Mouse (Mus musculus): ENCODE measurements around the gene Zfp319. TPM values are rescaled to one million over a fixed set of nuclear protein-coding genes. Genes with fewer than 3 reads are reported as not detected.

Zfp319 gene
- polyA plus RNA-seq, 1 experiment, result 4.3 TPM

- peaks cover 90% of the 10 kb centered on the region for H3K27me3 ChIP-seq (replicated peaks)
- TF ChIP-seq FLI1 (IDR thresholded peaks at IDR 0.05; ENCODE audit: low read length) (no peak), GATA1 (IDR thresholded peaks at IDR 0.05; ENCODE audit: borderline replicate concordance, low read length) (no peak)
- no peaks in the 10 kb centered on the region for H3K9me3 ChIP-seq
- H3K36me3 ChIP-seq (replicated peaks; ENCODE audit: low read length), result peaks cover 8% of the 10 kb centered on the region
- H3K4me3 ChIP-seq (replicated peaks), result peak within 1 kb of the TSS; percentile 86
- H3K4me1 ChIP-seq, result peaks cover 41% of the 10 kb centered on the region
Measured at GRCm38 (mm10) chr8:95352151-95352870, 20.6 kb upstream of the Zfp319 start, which contains the start of gene Mmp15. Gene Mmp15, plus strand, starts transcription at chr8:95352268.

- peaks cover 81% of the 10 kb centered on the region for H3K27me3 ChIP-seq (replicated peaks)
- TF ChIP-seq GATA1 (IDR thresholded peaks at IDR 0.05; ENCODE audit: borderline replicate concordance, low read length), result no peak
- H3K9me3 ChIP-seq, result no peaks in the 10 kb centered on the region
Measured at GRCm38 (mm10) chr8:95351461-95351860, 19.7 kb upstream of the Zfp319 start.

GRCm38 (mm10) chr8:95348811-95349630, 17.3 kb upstream of the Zfp319 start:
- H3K36me3 ChIP-seq (replicated peaks; ENCODE audit: low read length), result peaks cover 41% of the 10 kb centered on the region
- H3K4me3 ChIP-seq (replicated peaks), result no peak overlapping the region
- H3K27me3 ChIP-seq (replicated peaks), result peaks cover 57% of the 10 kb centered on the region
- TF ChIP-seq FLI1 (IDR thresholded peaks at IDR 0.05; ENCODE audit: low read length), result no peak
- TF ChIP-seq GATA1 (IDR thresholded peaks at IDR 0.05; ENCODE audit: borderline replicate concordance, low read length), result no peak
- no peaks in the 10 kb centered on the region for H3K9me3 ChIP-seq
- peaks cover 36% of the 10 kb centered on the region for H3K4me1 ChIP-seq

More at GRCm38 (mm10) chr8:95351461-95351860, 19.7 kb upstream of the Zfp319 start:
- H3K4me3 ChIP-seq (replicated peaks), result no peak overlapping the region
- H3K4me1 ChIP-seq, result peaks cover 41% of the 10 kb centered on the region
- H3K36me3 ChIP-seq (replicated peaks; ENCODE audit: low read length), result peaks cover 17% of the 10 kb centered on the region

GRCm38 (mm10) chr8:95348356-95348755, 16.6 kb upstream of the Zfp319 start:
- Histone ChIP-seq H3K36me3 (replicated peaks; ENCODE audit: low read length) (peaks cover 48% of the 10 kb centered on the region), H3K9me3 (no peaks in the 10 kb centered on the region), H3K4me1 (peaks cover 35% of the 10 kb centered on the region), H3K4me3 (replicated peaks) (no peak overlapping the region), H3K27me3 (replicated peaks) (peaks cover 50% of the 10 kb centered on the region)
- no peak for TF ChIP-seq GATA1 (IDR thresholded peaks at IDR 0.05; ENCODE audit: borderline replicate concordance, low read length)
- no peak for TF ChIP-seq FLI1 (IDR thresholded peaks at IDR 0.05; ENCODE audit: low read length)

GRCm38 (mm10) chr8:95346643-95347545, 15.1 kb upstream of the Zfp319 start:
- Histone ChIP-seq H3K27me3 (replicated peaks) (peaks cover 36% of the 10 kb centered on the region), H3K36me3 (replicated peaks; ENCODE audit: low read length) (peaks cover 62% of the 10 kb centered on the region), H3K4me3 (replicated peaks) (no peak overlapping the region), H3K4me1 (peaks cover 20% of the 10 kb centered on the region), H3K9me3 (no peaks in the 10 kb centered on the region)
- TF ChIP-seq FLI1 (IDR thresholded peaks at IDR 0.05; ENCODE audit: low read length), result no peak
- no peak for TF ChIP-seq GATA1 (IDR thresholded peaks at IDR 0.05; ENCODE audit: borderline replicate concordance, low read length)

GRCm38 (mm10) chr8:95344668-95345067, 12.9 kb upstream of the Zfp319 start:
- peaks cover 84% of the 10 kb centered on the region for H3K36me3 ChIP-seq (replicated peaks; ENCODE audit: low read length)
- H3K4me1 ChIP-seq, result peaks cover 14% of the 10 kb centered on the region; the same call in 1 of the 2 replicates
- no peaks in the 10 kb centered on the region for H3K9me3 ChIP-seq
- TF ChIP-seq GATA1 (IDR thresholded peaks at IDR 0.05; ENCODE audit: borderline replicate concordance, low read length) (no peak), FLI1 (IDR thresholded peaks at IDR 0.05; ENCODE audit: low read length) (no peak)
- H3K4me3 ChIP-seq (replicated peaks), result no peak overlapping the region
- peaks cover 18% of the 10 kb centered on the region for H3K27me3 ChIP-seq (replicated peaks)

- no peaks in the 10 kb centered on the region for H3K9me3 ChIP-seq
- H3K4me3 ChIP-seq (replicated peaks), result no peak overlapping the region
- H3K36me3 ChIP-seq (replicated peaks; ENCODE audit: low read length), result peaks cover 97% of the 10 kb centered on the region
- H3K4me1 ChIP-seq, result peaks cover 15% of the 10 kb centered on the region
- TF ChIP-seq FLI1 (IDR thresholded peaks at IDR 0.05; ENCODE audit: low read length) (no peak), GATA1 (IDR thresholded peaks at IDR 0.05; ENCODE audit: borderline replicate concordance, low read length) (no peak)
- no peaks in the 10 kb centered on the region for H3K27me3 ChIP-seq (replicated peaks)
Measured at GRCm38 (mm10) chr8:95341721-95342120, 10.0 kb upstream of the Zfp319 start.

GRCm38 (mm10) chr8:95336363-95336762, 4.6 kb upstream of the Zfp319 start:
- Histone ChIP-seq H3K4me1 (peaks cover 40% of the 10 kb centered on the region), H3K36me3 (replicated peaks; ENCODE audit: low read length) (peaks cover 79% of the 10 kb centered on the region), H3K27me3 (replicated peaks) (no peaks in the 10 kb centered on the region), H3K4me3 (replicated peaks) (no peak overlapping the region), H3K9me3 (no peaks in the 10 kb centered on the region)
- no peak for TF ChIP-seq FLI1 (IDR thresholded peaks at IDR 0.05; ENCODE audit: low read length)
- TF ChIP-seq GATA1 (IDR thresholded peaks at IDR 0.05; ENCODE audit: borderline replicate concordance, low read length), result no peak

GRCm38 (mm10) chr8:95335706-95336105, 4.0 kb upstream of the Zfp319 start:
- Histone ChIP-seq H3K27me3 (replicated peaks) (no peaks in the 10 kb centered on the region), H3K36me3 (replicated peaks; ENCODE audit: low read length) (peaks cover 72% of the 10 kb centered on the region), H3K4me3 (replicated peaks) (no peak overlapping the region), H3K4me1 (peaks cover 41% of the 10 kb centered on the region), H3K9me3 (no peaks in the 10 kb centered on the region)
- no peak for TF ChIP-seq FLI1 (IDR thresholded peaks at IDR 0.05; ENCODE audit: low read length)
- no peak for TF ChIP-seq GATA1 (IDR thresholded peaks at IDR 0.05; ENCODE audit: borderline replicate concordance, low read length)
